Mouse (Mus musculus) heart, postnatal 14 days (tissue): ENCODE measurements around the gene Psrc1. TPM values are rescaled to one million over a fixed set of nuclear protein-coding genes. Genes with fewer than 3 reads are reported as not detected.

ENCODE experiments used
- DNase-seq, 2 experiments: peaks; one replicate each; pipeline ENCODE4 v3.0.0; 2021 to 2022
- intact Hi-C: fragments of 180-260 bp; cut with DNase I; formaldehyde crosslinking; loops from one replicate; pipeline ENCODE4 v1.15.1; 2025
- total RNA-seq, 2 experiments: library from RNA; stranded (reverse); gene quantifications; 2 replicates each; pipeline ENCODE4 v1.2.3; 2021

Gene Psrc1
- total RNA-seq, 2 experiments from 2014 or later: 1.1 to 1.7 TPM

DNA sequence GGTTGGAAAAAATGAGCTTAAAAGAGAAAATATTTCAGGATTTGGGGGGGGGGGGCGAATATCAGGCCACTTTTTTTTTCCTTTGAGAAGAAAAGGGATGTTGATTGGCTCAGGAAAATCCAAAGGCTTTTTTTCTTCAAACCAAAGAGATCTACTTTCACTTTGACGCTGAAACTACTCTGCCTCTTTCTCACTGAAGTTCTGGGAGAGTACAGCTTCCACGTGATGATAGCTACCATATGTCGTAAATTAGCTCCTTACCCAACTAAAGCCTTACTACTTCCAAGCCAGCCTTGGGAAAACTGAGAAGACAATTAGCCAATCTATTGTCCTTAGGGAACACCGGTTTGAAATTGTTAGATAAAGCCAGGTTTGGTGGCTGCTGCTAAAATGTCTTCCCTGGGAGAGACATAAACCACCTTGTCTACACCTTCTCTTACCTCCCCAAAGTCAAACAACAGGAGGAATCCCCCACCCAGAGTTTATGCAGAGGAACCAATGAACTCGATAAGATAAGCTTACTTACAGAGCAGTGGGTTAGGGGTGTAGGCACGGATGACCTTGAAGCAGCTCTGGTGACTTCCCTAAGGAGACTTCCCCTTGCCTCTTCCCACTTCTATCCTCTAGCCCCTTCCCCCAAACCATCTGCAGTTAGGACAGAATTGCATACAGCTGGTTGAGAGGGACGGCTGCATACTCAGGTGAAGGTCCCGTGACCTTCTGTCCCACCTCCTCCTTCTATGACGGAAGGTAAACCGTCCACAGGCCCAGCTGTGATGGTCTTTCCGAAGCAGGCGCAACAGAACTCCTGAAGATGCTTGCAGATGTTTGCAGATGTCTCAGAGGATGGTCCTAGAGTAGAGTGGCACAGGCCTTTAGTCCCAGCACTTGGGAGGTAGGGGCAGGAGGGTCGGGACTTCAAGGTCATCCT lies 1.4 kb upstream of the Psrc1 start:
- intact Hi-C loops: no loop called here
- no peak for DNase-seq

DNA sequence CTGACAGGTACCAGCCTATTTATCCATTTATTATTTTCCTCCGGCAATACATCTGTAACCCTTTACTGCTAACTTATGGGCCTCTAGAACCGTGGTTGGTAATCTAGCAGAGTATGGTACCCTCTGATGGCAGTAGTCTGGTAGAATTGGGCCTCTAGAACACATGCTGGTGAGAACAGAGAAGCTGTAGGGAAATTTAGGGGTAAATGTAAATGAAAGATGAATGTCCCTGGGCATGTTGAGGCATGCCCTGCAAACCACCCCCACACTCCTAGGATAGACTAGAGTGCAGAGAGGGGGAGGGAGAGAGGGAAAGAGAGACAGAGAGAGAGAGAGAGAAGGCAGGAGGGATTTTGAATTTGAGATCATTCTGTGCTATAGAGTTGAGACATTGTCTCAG lies 786 bp downstream of the Psrc1 start:
- intact Hi-C loops: no loop called here
- no peak for DNase-seq

DNA sequence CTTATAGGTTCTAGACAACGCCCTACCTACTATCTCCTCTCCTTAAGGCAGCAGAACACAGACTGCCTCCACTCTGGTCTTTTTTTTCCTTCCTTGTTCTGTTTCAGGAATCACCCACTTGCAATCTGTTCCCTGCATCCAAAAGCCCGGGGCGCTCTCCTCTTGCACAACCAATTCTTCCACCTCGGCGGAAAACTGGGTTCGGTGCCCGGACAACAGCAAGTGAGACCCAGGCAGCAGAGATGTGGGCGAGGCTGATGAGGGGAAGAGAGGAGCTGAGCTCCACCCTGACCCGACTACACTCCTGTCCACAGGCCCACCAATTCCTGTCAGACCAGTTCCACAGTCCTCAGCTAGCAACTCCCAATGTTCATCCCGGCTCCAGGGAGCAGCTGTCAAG lies 2.5 kb downstream of the Psrc1 start:
- intact Hi-C loops: loop anchor here (1.0 to 5.0 kb wide), 2 partner anchors 100 to 224 kb away; no protein-coding TSS in a partner anchor
- no peak for DNase-seq

- DNase-seq: peak; percentile 95 to 98
- intact Hi-C loops: loop anchor here (1.0 to 5.0 kb wide), 2 partner anchors 105 to 227 kb away; partner anchors contain the start of gene Sort1
Observed at GRCm38 (mm10) chr3:108389111-108389545, 5.5 kb downstream of the Psrc1 start.

DNA sequence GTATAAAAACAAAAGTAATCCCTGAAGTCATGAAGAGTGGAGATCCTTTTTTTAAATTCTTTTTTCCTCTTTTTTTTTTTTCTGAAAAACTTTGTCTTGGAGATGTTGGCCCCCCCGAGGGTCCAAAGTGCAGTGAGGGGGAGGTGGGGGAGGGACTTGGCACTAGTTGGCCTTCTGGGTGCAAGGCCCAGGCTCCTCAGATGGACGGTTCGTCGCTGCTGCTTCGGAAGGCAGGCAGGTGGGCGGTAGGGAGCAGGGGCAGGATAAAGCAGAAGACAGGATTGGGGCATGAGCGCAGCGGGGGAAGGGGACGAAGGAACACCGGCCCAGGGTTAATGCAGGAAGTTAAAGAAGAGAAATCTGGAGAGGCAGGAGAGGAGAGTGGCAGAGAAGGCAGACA lies 8.7 kb downstream of the Psrc1 start:
- intact Hi-C loops: no loop called here
- DNase-seq: no peak

GRCm38 (mm10) chr3:108392793-108393192 lies 9.2 kb downstream of the Psrc1 start:
- DNase-seq: no peak
- intact Hi-C loops: no loop called here

DNA sequence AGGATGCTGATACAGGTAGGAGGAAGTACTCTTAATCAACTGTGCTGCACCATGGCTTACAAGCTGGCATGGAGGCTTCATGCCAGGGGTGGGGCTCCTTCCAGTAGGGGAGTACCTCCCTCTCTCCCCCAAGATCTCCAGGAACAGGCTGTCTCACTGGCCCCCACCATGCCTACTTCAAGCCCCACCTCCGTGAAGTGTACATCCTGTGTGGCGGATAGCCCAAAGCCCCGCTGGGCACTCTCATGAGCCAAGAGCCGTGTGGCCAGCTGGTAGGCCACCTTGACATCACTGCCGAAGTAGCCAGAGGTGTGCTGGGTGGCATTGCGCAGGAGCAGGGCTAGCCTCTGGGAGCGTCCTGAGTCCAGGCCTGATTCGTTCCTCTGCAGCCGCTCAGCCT lies 14.6 kb downstream of the Psrc1 start:
- intact Hi-C loops: no loop called here
- DNase-seq: no peak

- intact Hi-C loops: loop anchor here (2.0 to 10.0 kb wide), 2 partner anchors 162 to 244 kb away; partner anchors contain the start of gene Tmem167b
- DNase-seq: no peak
Observed at GRCm38 (mm10) chr3:108400442-108400841, 16.8 kb downstream of the Psrc1 start.

DNA sequence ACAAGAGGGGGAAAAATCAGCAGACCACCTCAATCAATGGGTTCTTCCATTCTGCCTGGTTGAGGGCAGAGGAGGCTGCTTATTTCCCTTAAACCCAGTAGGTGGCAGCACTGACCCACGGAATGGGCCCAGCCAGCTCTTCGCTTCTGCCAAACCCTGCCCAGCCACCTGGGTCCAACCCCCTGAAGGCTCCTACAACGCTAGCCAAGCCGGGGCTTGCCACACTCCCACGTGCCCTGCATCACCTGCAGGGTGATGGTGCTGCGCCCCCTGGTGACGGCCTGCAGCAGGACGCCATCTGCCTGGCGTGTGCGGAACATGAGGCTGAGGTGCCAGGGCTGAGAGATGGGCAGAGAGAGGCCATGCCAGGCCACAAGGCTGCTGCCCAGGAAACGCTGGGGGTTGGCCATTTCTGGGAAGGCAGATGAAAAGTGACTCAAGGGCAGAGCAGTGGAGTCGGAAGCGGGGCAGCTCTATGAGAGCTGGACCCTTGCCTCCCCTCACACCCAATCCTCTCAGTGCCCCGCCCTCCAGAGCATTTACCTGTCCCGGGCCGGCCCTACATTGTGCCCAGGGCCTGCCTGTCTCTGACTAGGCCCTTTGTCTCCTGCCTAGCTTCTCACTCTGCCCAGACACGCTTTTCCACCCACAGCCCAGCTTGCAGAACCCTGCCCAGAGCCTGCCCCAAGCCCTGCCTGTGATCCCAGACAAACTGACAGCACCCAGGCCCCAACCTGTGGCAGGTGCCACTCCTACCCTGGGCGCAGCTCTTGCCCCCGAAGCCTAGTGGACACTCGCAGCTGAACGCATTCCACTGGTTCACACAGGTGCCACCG lies 18.3 kb downstream of the Psrc1 start:
- intact Hi-C loops: loop anchor here (2.0 to 10.0 kb wide), 2 partner anchors 161 to 243 kb away; partner anchors contain the start of gene Tmem167b
- DNase-seq: peak; percentile 86 to 92

DNA sequence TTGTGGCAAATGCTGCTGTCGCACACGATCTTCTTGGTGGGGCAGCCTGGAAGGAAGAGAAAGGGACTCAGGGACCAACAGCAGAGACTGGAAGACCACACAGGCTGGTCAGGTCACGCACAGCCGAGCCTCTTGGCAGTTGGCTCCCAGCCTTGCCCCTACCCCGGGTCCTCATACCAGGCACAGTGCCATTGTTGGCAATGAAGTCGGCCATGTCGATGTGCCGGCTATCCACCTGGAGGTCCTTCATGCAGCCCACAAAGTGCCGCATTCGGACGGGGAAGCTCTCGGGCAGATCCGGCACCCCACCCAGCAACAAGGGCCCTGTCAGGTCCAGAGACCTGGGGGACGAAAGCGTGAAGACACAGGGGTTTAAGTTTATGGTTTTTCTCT lies 18.9 kb downstream of the Psrc1 start:
- no peak for DNase-seq
- intact Hi-C loops: loop anchor here (10.0 kb wide), 1 partner anchor 242 kb away; no protein-coding TSS in a partner anchor

- intact Hi-C loops: loop anchor here (10.0 kb wide), 1 partner anchor 239 kb away; no protein-coding TSS in a partner anchor
Observed at GRCm38 (mm10) chr3:108405536-108406305, 22.1 kb downstream of the Psrc1 start.

GRCm38 (mm10) chr3:108406306-108406885 lies 22.8 kb downstream of the Psrc1 start:
- no peak for DNase-seq
- intact Hi-C loops: loop anchor here (10.0 kb wide), 1 partner anchor 238 kb away; no protein-coding TSS in a partner anchor

More at GRCm38 (mm10) chr3:108405536-108406305, 22.1 kb downstream of the Psrc1 start:
- no peak for DNase-seq

DNA sequence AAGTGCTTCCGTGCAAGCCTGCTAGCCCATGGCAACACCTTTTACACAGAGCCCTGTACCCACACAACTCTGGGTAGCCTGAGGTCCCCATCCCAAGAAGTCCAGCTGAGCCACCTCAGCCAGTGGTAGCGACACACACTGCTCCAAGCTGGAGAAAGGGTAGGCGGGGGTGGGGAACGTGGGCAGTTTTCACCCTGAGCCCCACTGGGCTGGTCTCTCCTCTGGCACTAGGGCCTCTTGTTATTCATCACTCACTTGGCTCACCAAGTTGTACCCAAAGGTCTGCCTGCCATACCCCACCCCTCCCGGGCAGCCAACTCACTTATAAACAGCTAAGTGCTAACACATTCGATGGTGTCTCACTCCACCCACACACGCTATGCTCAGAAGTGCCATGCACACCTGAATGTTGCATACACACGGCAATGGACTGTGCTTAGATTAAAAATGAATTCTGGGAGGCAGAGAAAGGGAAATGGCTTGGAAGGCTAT lies 24.9 kb downstream of the Psrc1 start:
- intact Hi-C loops: loop anchor here (10.0 kb wide), 1 partner anchor 236 kb away; no protein-coding TSS in a partner anchor
- DNase-seq: no peak

GRCm38 (mm10) chr3:108409656-108410358 lies 26.2 kb downstream of the Psrc1 start:
- no peak for DNase-seq
- intact Hi-C loops: loop anchor here (10.0 kb wide), 1 partner anchor 235 kb away; no protein-coding TSS in a partner anchor

DNA sequence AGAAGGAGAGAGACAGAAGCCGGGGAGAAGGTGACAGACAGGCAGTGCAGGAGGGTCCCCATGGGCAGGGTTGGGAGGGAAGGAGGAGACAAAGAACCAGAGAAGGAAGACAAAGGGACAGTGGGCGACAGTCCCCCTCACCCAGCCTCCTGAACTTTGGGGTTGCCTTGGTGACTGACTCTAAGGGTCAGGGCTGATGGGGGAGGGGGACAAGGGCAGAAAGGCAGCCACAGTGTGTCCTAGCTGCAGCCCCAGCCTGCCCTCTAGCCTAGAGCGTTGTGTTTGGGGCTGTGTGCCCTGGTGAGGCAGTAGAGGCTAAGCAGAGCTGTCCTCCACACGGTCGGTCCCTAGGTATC lies 26.7 kb downstream of the Psrc1 start:
- intact Hi-C loops: no loop called here
- DNase-seq: no peak

GRCm38 (mm10) chr3:108411026-108411753 lies 27.6 kb downstream of the Psrc1 start:
- intact Hi-C loops: no loop called here
- no peak for DNase-seq

GRCm38 (mm10) chr3:108411754-108412121 lies 28.1 kb downstream of the Psrc1 start:
- DNase-seq: peak in 1 of 2 experiments; percentile 40
- intact Hi-C loops: no loop called here
